Mouse (Mus musculus) megakaryocyte, adult 5-6 weeks (primary cell): ENCODE results near the gene Ndufaf5. TPM values are rescaled to one million over a fixed set of nuclear protein-coding genes. Genes with fewer than 3 reads are reported as not detected.

ENCODE experiments used
- total RNA-seq, 2 experiments: library from RNA; stranded (forward) in 1 of 2; stranded (reverse) in 1 of 2; fragments of 153-499, 151-499 nt in 1 of 2; fragments of 221-1000, 200-1000 nt in 1 of 2; gene quantifications; 2 replicates each; pipeline versions ENCODE4 v1.2.3 to v1.2.4; 2015 to 2017

Gene Ndufaf5
- total RNA-seq, 2 experiments from 2014 or later: 11.7 to 18.4 TPM

Other genes starting within 250 kb of the Ndufaf5 start
- gene Tasp1, start 103.8 kb upstream of the Ndufaf5 start, total RNA-seq (2015): 6.6 TPM in 2 replicates
- 7.5 and 7.6 TPM in 2 replicates for gene Tasp1, start 103.8 kb upstream of the Ndufaf5 start, total RNA-seq (2017)
- gene Gm17374, start 18.6 kb upstream of the Ndufaf5 start, total RNA-seq (2015): not detected in 2 replicates
- gene Gm17374, start 18.6 kb upstream of the Ndufaf5 start, total RNA-seq (2017): not detected in 2 replicates
- 18.9 and 21.0 TPM in 2 replicates for gene Esf1, start 85 bp upstream of the Ndufaf5 start, total RNA-seq (2015)
- 26.4 and 27.0 TPM in 2 replicates for gene Esf1, start 85 bp upstream of the Ndufaf5 start, total RNA-seq (2017)
- gene Sel1l2, start 219.1 kb downstream of the Ndufaf5 start, total RNA-seq (2015): not detected in 2 replicates
- gene Sel1l2, start 219.1 kb downstream of the Ndufaf5 start, total RNA-seq (2017): not detected in 2 replicates
- 0.31 and 2.4 TPM in 2 replicates for gene Macrod2, start 224.7 kb downstream of the Ndufaf5 start, total RNA-seq (2015)
- gene Macrod2, start 224.7 kb downstream of the Ndufaf5 start, total RNA-seq (2017): 1.7 and 2.7 TPM in 2 replicates